Mouse (Mus musculus) heart, postnatal 14 days (tissue): Measurements from ENCODE around the gene Gm37240. TPM values are rescaled to one million over a fixed set of nuclear protein-coding genes. Genes with fewer than 3 reads are reported as not detected.

ENCODE experiments used
- DNase-seq, 2 experiments: peaks; one replicate each; pipeline ENCODE4 v3.0.0; 2021 to 2022
- intact Hi-C: fragments of 180-260 bp; cut with DNase I; formaldehyde crosslinking; loops from one replicate; pipeline ENCODE4 v1.15.1; 2025
- total RNA-seq, 2 experiments: library from RNA; stranded (reverse); gene quantifications; 2 replicates each; pipeline ENCODE4 v1.2.3; 2021

Gene Gm37240
- total RNA-seq, 2 experiments from 2014 or later = 39.0 to 42.7 TPM

DNA sequence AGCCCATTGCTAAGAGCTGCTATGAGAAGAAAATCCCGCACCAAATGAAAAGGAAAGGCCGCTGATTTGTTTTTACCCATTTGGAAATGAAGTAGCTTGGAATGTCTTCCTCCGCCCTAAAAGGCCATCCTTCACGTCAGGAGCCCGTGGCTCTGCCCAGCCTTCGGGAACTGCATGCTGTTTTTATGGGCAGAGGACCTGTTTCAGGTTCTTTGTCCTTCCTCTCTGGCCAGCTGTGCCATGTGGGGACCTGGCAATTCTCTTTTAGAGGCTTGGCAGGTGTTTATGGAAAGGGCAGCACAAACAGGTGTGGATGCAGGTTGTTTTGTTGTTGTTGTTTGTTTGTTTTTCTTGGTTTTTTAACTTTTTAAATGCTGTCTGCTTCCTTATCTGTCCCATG lies 1154.8 kb downstream of the Gm37240 start:
- no peak for DNase-seq
- intact Hi-C loops = no loop called here

DNA sequence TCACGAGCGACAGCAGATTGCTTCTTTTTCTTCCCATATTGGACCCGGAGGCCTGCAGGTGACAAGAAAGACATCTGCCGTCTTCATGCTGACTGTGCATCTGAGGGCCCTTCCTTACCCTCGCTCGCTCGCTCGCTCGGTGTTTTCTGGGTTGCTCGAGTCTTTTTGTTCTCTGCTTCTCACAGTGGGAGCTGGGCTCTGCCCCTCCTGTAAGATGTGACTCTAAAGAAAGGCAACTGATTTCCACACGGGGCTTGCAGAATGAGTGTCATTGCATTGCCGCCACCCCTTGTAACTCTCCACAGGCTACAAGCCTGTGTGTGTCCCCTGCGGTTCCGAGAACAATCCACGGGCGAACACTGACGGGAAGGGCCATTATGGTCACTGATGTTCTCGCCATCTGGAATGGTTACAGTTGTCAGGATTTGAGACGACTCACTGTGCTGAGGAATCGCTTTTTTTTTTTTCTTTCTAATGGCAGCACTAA lies 1155.3 kb downstream of the Gm37240 start:
- intact Hi-C loops = no loop called here
- DNase-seq = no peak

DNA sequence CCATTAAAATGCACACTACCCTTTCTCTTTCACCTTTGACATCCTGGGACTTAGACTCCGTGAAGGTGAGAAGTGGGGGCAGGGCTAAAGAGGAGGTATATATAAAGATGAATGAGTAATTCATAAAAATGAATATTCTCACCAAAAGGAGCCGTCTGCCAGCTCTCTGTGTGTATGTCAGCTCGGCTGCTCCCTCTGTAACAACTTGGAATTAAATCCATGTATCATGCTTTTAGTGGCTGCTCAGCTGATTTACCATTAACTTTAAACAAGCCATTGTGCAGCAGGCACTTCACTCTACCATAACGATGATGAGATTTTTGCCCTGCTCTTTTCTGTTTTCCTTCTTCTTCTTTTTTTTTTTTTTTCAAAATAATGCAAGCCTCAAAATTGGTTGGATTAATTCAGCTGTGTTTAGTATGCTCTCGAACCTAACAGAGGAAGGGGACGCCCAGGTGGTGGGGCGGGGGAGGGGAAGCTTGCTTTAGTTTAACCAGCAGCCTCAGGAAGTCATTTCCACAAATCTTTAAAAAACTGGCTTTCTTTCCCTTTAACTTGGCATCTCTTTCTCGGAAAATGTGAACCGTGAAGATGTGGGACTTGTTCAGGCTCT lies 1155.8 kb downstream of the Gm37240 start:
- intact Hi-C loops = no loop called here
- no peak for DNase-seq

DNA sequence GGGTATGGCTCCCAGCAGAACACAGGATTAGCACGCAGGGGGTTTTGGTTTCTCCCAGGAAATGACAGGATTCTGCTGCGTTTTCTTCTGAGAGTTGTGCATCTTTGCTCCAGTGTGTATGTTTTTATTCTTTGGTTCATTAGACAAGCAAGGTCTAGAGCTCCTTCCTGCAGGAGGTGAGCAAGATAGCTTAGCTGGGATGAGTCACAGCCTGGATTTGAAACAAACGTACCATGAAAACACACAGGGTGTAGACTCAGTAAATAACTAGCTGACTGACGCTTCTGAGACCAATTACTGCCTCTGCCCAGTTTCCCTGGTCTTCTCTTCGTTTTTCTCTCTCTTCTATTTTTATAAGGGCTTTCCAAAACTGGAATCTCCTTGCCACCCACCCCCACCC lies 1156.3 kb downstream of the Gm37240 start:
- no peak for DNase-seq
- intact Hi-C loops = no loop called here

DNA sequence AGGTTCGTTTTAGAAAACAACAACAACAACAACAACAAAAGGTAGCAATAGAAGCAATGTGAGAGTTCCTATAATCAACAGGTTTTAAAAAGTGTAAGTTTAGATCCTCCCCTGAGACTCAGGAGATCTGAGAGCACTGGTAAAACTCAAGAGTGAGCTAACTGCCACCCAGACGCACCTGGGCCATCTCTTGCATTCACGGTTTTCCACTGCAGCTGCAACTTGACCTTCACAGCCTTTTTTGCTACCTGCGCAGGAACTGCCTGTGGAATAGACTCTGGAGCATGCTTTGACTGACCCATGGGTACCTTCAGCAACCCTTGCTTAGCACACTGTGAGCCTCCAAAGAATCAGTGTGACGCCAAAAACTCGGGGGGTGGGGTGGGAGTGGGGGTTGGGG lies 1157.5 kb downstream of the Gm37240 start:
- intact Hi-C loops = no loop called here
- no peak for DNase-seq

DNA sequence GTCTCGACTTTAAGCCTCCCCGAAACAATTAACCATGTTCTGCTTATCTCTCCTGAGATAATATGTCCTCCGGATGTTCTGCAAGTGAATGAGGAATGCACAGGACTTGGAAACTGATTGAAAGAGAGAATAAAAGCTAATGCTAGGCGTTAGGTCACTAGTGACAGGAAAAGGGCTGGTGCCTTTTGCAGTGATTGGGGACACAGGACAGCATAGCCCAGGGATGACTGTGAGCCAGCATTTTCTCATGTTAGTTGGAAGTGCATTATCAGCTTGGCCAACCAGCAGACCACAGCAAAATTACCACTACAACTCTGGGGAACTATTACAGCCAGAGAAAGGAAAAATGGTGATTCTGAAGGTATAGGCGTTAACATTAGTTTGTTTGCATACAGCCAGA lies 1163.3 kb downstream of the Gm37240 start:
- no peak for DNase-seq
- intact Hi-C loops = no loop called here

DNA sequence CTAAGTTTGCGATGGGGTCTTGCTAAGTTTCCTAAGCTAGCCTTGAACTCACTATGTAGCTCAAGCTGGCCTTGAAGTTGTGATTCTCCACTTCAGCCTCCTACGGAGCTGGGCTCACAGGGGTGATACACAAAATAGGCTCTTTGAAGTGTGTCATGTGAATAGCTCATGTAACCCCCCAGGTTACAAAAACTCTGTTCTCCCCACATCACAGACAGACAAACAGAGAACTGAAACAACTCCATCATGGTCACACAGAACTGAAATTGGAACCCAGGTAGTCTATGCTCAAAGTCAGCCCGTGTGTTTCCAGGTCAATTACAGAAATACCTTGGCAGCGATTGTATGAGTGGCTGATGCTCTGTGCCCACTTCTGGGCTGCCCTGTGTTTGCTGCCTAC lies 1164.6 kb downstream of the Gm37240 start:
- intact Hi-C loops = no loop called here
- no peak for DNase-seq

DNA sequence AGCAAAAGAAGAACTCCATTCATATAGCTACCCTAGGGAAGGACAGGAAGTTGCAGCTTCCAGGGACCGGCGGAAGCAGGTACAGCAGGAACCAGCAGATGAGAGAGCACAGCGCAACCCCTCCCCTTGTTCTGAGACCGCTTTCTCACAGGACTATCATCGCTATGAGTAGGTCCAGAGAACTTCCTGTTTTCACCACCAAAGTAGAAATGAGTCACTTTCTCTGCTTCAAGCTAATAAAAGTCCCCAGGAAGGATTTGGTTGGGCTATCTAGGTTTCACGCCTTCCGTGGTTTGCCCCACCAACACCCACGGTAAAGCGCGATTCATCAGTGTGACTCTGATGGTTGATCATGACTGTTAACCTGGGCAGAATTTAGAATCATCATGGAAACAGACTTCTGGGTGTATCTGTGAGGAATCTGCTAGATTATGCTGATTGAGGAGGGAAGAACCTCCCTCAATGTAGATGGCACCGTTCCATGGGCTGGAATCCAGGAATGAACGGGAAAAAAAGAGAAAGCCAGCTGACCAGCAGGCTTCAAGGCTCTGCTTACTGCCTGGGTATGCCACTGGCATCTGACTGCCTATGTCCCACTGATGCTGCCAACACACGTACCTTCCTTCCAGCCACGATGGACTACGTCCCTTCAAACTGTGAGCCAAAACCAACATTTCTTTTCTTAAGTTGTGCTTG lies 1172.1 kb downstream of the Gm37240 start:
- DNase-seq = peak in 1 of 2 experiments; percentile 8
- intact Hi-C loops = no loop called here

DNA sequence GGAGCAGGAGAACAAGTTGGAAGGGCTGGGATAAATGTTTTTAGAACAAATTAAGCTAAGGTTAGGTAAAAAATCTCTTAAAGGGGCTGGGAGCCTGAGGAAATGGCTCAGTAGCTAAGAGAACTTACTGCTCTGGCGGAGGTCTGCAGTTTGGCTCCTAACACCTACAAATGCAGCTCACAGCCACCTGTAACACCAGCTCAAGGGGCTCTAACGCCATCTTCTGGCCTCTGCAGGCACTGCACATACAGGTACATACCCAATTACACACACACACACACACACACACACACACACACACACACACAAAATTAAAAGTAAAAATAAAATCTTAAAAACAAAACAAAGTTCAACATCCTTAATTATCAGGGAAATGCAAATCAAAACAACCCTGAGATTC lies 1174.4 kb downstream of the Gm37240 start:
- no peak for DNase-seq
- intact Hi-C loops = no loop called here

DNA sequence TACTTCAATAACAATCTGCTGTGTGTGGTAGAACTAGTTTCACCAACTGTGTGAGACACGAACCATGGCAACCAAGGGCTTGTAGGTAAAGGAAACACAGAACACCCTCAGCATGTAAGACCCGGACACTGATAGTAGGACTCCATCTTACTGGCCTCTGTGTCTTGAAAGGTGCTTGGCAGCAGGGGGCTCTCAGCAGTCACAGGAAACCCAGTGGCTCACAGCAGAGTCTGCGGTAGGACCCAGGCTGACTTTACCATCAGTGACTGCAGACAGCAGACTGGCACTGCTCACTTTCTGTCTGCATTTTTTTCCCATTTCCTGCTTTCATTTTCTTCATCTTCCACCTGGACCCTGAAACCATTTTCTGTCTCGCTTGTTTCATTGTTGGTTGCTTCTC lies 1176.6 kb downstream of the Gm37240 start:
- intact Hi-C loops = no loop called here
- DNase-seq = no peak

DNA sequence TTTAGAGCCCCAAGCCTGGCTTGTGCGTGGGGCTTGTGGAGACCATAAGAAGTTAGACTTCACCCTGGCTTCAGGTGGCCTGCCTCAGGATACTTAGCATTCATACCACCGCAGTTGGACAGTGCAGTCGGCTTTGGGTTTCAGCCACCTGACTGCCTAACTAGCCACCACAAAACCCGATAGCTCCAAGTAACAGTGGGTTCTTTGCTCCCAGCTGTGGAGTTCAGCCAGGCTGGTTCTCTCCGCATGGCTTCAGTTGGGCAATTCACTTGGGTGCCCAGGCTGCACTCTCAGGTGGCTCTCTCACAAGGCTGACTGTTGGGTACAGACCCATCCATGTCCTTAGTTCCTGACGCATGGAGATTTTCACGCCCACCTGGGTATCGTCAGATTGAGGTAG lies 1177.4 kb downstream of the Gm37240 start:
- intact Hi-C loops = no loop called here
- DNase-seq = no peak

DNA sequence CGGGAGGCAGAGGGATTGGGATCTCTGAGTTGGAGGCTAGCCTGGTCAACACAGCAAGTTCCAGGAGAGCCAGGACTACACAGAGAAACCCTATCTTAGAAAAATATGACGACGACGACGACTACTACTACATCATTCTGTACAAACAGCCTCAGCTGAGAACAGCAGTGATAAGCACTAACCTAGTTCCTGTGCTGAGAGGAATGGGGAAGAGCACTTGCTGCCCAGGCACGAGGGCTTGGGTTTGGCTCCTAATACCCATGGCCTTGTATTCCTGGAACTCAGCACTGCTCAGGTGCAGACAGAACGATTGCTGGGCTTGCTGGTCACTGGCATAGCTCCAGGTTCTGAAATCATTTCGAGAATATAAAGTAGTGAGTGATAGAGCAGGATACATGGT lies 1178.2 kb downstream of the Gm37240 start:
- intact Hi-C loops = no loop called here

DNA sequence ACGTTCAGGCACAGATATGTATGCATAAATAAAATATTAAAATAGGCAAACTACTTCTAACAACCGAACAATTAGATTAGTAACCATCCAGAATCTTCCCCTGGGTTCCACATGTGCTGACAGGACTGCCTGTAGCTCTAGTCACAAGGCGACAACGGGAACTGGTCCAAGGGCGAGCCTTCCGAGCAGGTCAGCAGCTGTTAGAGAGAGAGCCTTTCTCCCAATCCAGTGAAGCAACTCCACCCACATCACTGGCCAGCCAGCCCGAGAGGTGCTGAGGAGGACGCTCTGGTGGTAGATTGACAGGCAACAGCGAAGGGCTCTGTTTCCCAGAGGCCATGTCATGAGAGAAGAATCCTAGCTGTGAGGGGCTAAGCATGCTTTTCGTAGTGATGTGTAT lies 1178.8 kb downstream of the Gm37240 start:
- intact Hi-C loops = no loop called here

More for the DNA sequence above, 1178.2 kb downstream of the Gm37240 start:
- DNase-seq = no peak

DNA sequence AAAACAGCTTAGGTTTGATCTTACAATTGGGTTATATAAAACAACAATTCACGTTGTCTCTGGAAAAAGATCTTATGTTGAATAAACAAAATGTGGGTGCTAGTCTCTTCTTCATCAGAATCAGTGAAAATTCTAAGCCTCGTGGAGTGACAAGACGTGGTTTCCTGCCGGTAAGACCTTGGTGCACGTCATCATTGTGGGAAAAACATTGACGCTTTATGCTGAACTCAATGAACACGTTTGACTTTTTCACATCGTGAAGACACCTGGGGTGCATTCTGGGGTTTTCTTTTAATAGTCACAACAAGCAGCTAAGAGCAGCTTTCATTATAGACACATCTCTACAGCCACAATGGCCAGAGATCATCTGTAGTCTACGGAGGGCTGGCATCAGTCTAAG lies 1182.1 kb downstream of the Gm37240 start:
- intact Hi-C loops = no loop called here
- DNase-seq = no peak

More for the DNA sequence above, 1178.8 kb downstream of the Gm37240 start:
- peak; percentile 56 to 65 for DNase-seq

DNA sequence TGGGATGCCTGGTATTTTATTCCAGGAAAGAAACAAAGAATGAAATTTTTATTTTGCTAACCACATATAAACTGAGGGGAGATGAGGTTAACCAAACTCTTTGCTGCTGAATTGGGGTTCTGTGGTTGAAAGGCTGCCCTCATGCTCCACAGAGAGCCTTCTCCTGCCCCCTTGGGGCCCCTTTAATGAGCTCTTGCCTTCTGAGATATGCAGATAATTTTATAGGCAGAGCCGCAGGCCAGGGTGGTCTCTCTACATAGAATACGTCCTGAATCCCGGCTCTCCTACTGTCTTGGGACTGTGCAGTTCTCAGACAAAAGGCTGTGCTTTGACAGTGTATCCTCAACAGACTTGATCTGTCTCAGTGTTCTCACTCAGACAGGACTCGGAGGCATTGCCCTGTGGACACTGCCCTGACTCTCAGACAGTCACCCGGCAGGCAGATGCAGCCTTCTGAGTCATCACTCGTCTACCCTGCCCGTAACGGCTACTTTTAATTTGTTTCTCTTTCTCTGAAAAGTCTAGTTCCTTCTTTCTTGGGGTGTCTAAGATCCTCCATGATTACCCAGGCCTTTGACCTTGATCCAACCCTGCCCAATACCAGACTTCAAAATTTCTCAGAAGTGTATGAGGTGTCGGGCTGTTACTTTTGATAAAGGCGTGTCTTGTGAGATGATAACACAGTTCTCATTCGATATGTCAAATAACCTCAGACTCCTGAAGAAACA lies 1184.1 kb downstream of the Gm37240 start:
- intact Hi-C loops = no loop called here
- DNase-seq = no peak

DNA sequence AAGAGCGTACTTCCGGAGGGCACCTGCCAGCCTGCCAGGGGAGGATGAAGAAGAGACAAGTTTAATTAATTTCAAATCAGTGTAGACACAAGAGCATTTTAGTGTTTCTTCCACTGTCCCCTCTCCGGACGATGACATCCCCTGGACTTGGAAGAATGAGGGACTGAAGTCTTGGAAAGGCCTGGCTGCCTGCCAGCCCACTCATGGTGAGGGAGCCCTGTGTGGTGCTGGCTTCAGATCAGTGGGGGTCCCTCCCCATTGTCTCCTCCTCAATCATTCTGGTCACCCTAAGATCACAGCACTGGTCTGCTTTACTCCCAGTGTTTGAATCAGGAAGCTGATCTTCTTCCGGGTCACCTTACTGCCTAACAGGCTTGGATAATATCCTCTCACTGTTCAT lies 1185.4 kb downstream of the Gm37240 start:
- DNase-seq = no peak
- intact Hi-C loops = no loop called here

DNA sequence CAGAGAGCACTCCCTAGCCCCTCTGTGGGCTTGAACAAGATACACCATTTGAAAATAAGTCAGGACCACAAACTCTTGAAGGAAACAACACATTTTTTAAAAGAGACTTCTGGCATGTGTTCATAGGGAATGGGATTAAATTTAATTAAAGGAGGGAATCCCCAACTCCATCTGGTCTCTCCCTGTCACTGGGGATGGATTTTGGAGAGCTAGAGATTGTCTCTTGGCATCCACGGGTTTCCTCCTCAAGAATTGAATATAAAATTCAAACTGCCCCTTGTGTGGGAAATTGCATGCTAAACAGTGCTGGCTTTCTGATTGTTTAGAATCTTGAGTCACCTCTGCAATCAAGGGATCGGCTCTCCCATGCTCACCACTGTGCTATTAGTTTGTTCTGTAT lies 1185.8 kb downstream of the Gm37240 start:
- intact Hi-C loops = no loop called here
- DNase-seq = no peak

DNA sequence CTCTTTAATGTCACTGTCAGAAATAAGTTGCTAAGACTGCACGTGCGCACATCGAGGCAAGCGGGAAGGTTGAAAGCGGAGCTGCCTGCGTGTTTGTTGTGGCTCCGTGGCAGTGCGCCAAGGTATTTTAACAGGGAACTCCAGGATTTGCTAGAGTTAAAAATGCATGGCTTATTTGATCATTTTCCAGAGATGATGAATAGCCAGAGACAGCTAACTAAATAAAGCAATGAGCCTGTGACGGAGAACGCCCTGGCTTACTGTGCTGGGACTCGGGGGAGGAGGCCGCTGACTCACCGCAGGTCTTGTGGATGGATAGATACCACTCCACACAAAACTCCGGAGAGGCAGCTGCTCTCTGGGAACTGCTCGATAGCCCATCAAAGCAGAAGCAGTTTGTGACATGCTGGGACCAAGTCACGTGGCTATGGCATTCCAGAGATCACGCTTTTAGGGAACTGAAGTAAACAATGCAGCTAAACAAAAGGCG lies 1190.8 kb downstream of the Gm37240 start:
- intact Hi-C loops = no loop called here

DNA sequence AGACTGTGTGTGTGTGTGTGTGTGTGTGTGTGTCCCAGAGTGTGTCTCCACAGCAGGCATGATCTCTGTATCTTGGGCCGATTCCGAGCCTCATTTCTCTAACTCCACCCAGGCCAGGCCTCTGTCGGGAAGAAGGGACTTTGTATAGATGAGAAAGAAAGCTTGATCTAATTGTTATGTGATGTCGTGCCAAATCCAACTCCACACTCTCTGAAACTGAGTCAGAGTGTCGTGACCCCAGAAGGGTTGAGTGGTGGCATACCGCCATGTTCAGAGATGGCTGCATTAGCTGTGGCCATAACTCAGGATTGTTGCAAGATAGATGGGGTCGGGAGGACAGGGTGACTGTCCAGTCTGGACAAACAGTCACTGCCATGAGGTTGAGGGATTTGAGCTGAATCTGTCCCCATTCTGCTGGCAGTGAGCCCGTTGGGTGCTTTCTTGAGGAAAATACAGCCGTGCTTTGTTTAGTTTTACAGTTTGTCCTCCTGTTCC lies 1191.4 kb downstream of the Gm37240 start:
- peak in 1 of 2 experiments; percentile 26 for DNase-seq
- intact Hi-C loops = no loop called here

More for the DNA sequence above, 1190.8 kb downstream of the Gm37240 start:
- DNase-seq = peak in 1 of 2 experiments; percentile 19

DNA sequence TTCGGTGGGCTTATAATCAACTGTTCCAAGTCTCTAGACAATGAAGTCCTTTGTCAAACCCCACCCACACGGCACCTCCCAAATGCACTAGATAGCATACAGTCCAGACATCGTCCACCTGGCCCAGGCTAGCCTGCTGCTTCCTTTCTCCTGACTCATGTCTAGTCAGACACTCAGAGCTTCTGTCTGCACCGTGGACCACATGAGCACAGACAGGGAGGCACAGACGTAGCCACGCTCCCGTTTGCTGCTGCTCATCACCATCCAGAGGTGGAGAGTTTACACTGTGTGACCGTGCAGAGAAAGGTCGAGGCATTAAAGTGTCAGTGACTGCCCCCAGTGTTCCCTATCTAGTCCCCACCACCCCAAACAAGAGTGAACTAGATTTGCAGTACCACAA lies 1191.9 kb downstream of the Gm37240 start:
- DNase-seq = no peak
- intact Hi-C loops = no loop called here

DNA sequence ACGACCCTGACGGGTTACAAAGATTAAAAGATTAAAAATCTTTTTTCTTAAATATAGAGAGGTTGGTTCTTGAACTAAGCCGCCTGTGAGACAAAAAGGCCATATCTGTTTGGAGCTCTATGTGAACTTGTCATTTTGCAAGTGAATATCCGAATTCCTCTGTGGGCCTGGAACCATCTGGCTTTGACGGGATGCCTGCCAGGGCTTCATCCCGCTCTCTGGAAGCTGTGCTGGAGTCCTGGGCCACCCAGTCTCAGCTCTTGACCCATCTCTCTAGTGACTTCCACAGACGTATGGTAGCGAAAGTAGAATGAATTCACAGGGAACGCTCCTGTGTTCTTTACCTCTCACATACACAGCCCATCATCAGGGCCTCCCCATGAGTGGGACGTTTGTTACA lies 1193.4 kb downstream of the Gm37240 start:
- DNase-seq = peak in 1 of 2 experiments; percentile 19
- intact Hi-C loops = loop anchor here (2.0 to 5.0 kb wide), 4 partner anchors 79 to 213 kb away; no protein-coding TSS in a partner anchor
